Mouse (Mus musculus) embryonic facial prominence, embryonic 14.5 days (tissue): Measurements from ENCODE around the gene Camk1d. TPM values are rescaled to one million over a fixed set of nuclear protein-coding genes. Genes with fewer than 3 reads are reported as not detected.

Source experiments
- ATAC-seq: fragments of 200-750 bp; cut with Nextera tagmentation; 2 replicates; pipeline ENCODE4 v1.8.0; 2017; ENCODE audit warnings: low read depth, moderate number of reproducible peaks, moderate TSS enrichment
- DNase-seq: peaks from one replicate; pipeline ENCODE4 v3.0.0-alpha.2; 2015; ENCODE audit warnings: low spot score
- H3K27ac ChIP-seq: fragments of 300-500 bp; sonication (generic); replicated peaks from 2 replicates; pipeline ENCODE4 v1.5.1; 2014; ENCODE audit warnings: low read depth, mild to moderate bottlenecking, low read length, moderate library complexity
- H3K27me3 ChIP-seq: fragments of 300-500 bp; sonication (generic); replicated peaks from 2 replicates; pipeline ENCODE4 v1.6.1; 2014; ENCODE audit warnings: low read length; ENCODE audit not compliant: control insufficient read depth, insufficient read depth
- H3K36me3 ChIP-seq: fragments of 300-500 bp; sonication (generic); 2 replicates; pipeline ENCODE4 v1.6.1; 2014; ENCODE audit warnings: low read length, mixed read lengths; ENCODE audit not compliant: control insufficient read depth, insufficient read depth
- H3K4me1 ChIP-seq: fragments of 300-500 bp; sonication (generic); 2 replicates; pipeline ENCODE4 v1.6.1; 2014; ENCODE audit warnings: antibody characterized with exemption, low read length; ENCODE audit not compliant: control insufficient read depth, insufficient read depth
- H3K4me2 ChIP-seq: fragments of 300-500 bp; sonication (generic); 2 replicates; pipeline ENCODE4 v1.6.1; 2014; ENCODE audit warnings: low read depth, mild to moderate bottlenecking, low read length, moderate library complexity, mixed read lengths
- H3K4me3 ChIP-seq: fragments of 300-500 bp; sonication (generic); 2 replicates; pipeline ENCODE4 v1.5.1; 2014; ENCODE audit warnings: low read depth, mild to moderate bottlenecking, low read length
- H3K9ac ChIP-seq: fragments of 300-500 bp; sonication (generic); 2 replicates; pipeline ENCODE4 v1.6.1; 2014; ENCODE audit warnings: low read depth, mild to moderate bottlenecking, low read length, moderate library complexity, mixed read lengths
- H3K9me3 ChIP-seq: fragments of 300-500 bp; sonication (generic); 2 replicates; pipeline ENCODE4 v1.6.1; 2016; ENCODE audit warnings: low read length; ENCODE audit not compliant: control insufficient read depth
- WGBS: fragments of 180-500 bp; shearing (Covaris S2); extraction: QIAGEN DNeasy Blood & Tissue Kit; methylation state at CpG from one replicate; pipeline ENCODE4 v1.1.7; 2014; 5-methylcytosine and 5-hydroxymethylcytosine counted together
- polyA plus RNA-seq: library from polyadenylated mRNA; unstranded; fragments of >200 nt; fragmentation: Nextera tagmentation; extraction: Ambion mirVana; gene quantifications from 2 replicates; pipeline ENCODE4 v1.2.1, GENCODE M21; 2014

Camk1d gene
- polyA plus RNA-seq, 1 experiment from 2014 or later = 6.2 TPM

DNA sequence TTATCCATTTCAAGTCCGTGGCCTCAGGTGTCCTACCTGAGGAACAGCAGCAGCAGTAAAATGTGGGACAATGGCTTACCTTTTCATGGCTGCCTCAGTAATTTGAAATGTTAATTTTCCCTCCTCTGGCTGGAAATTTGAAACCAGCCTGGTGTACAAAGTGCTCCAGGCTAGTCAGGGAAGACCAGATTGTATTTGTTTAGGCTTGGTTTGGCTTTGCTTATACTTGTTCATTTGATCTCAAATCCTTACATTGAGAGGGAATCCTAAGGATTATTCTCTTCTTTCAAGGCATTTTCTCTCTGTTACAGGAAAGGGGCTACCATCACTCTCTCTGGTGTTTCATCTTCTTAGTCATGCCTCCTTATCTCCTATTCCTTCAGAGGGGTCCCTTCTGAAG lies 236.8 kb downstream of the Camk1d start:
- no peaks in the 10 kb centered on the region for H3K36me3 ChIP-seq
- 72% methylated on average over 1 of the region's 1 CpGs for WGBS
- H3K4me2 ChIP-seq = no peak overlapping the region
- H3K9me3 ChIP-seq = no peaks in the 10 kb centered on the region
- no peak overlapping the region for H3K9ac ChIP-seq
- H3K4me1 ChIP-seq = no peaks in the 10 kb centered on the region
- no peaks in the 10 kb centered on the region for H3K27me3 ChIP-seq
- DNase-seq (peak; percentile 62), ATAC-seq (peak; percentile 68; the same call in 1 of the 2 replicates)
- no peak overlapping the region for H3K4me3 ChIP-seq
- no peak overlapping the region for H3K27ac ChIP-seq

DNA sequence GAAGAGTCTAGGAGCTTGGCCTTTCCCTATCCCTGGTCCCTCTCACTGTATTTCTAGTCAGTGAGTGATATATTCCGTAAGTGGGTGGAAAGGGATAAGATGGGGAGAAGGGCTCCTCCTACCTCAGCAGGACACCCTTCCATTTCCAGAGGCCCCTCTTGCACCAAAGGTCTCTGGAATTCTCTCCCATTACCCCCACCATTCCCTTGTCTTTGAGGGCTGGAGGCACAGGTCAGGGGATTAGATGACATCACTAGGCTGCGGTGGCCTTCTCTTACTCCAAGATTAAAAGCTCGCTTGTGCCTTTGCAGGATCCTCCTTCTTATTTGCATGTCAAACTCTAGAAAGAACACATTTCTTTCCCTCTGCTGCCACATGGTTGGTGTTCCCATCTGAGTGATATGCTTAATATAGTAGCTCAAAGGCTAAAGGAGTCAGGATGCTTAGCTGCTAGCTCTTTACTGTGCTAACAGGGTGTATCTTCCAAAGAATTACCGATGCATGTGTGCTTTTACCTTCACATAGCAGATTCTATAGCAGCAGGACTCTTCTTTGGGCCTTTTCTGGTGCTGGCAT lies 244.9 kb downstream of the Camk1d start:
- Histone ChIP-seq H3K4me2 (no peak overlapping the region), H3K4me3 (no peak overlapping the region), H3K9me3 (no peaks in the 10 kb centered on the region), H3K9ac (no peak overlapping the region), H3K4me1 (peaks cover 5% of the 10 kb centered on the region), H3K27me3 (no peaks in the 10 kb centered on the region), H3K27ac (no peak overlapping the region), H3K36me3 (no peaks in the 10 kb centered on the region)
- WGBS = 73% methylated on average over 4 of the region's 4 CpGs
- no peak for DNase-seq
- no peak for ATAC-seq

DNA sequence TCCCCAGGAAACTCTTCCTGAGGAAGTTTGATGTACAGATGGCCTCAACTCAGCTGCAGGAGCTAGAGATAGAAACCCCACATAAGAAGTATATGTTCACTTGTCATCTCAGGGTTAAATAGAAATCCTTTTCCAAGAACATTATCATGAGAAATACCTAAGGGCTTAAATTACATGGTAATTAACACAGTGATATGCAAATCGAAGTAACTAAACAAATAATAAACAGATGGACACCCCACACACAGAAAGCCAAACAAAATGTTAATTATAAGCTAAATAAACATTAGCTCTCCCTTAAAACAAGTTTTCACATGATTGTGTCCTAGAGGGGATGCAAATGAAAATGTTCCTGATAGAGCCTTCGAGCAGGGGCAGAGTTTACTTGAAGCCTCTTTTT lies 246.8 kb downstream of the Camk1d start:
- H3K4me1 ChIP-seq = peaks cover 5% of the 10 kb centered on the region
- no peaks in the 10 kb centered on the region for H3K36me3 ChIP-seq
- H3K4me3 ChIP-seq = no peak overlapping the region
- WGBS = 45% methylated on average over 2 of the region's 2 CpGs
- ATAC-seq (no peak), DNase-seq (no peak)
- H3K27ac ChIP-seq = no peak overlapping the region
- no peaks in the 10 kb centered on the region for H3K9me3 ChIP-seq
- H3K4me2 ChIP-seq = no peak overlapping the region
- H3K9ac ChIP-seq = no peak overlapping the region
- H3K27me3 ChIP-seq = no peaks in the 10 kb centered on the region

DNA sequence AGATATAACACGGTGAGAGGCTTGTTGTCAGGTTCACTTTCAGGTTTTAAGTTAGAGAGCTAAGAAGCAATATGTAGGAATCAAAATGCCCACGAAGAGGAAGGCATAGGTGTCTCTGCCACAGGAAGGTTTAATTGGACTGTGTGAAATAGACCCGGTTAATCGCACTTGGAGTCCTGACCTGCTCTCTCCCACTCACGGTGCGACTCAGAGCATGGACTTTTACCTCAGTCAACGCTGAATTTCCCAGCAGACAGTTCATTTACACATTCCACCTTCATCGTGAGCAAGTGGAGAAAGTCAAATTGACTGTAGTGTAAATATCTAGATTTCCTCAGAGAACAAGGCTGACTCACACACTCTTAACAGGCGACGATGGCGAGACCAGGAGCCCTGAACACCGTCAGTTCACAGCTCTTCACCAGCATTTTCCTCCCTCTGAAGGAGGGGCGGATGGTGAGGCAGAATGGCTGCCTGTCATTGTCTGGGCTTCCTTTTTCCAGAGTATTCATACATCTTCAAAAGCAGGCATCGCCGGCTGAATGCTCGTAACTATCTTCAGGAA lies 255.6 kb downstream of the Camk1d start:
- H3K9ac ChIP-seq = no peak overlapping the region

DNA sequence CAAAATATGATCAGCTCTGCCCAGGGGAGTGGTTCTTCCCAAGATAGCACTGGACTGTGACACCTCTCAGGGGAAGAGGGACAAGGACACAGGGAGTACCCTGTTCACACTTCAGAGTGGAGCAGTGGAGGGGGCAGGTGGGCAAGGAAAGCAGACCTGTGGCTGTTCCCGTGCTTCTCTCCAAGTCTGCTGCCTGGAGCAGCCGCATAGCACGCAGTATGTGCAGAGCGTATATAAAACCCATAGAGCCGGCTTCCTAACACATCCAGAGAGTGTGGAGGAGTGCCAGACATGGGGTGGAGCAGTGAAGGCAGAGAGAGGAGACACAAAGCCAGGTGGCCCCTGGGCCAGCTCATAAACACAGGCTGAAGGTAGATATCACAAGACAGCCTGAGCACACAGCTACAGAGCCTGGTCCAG lies 256.2 kb downstream of the Camk1d start:
- ATAC-seq (0 out of 2 replicates have a peak, but pooled peaks have one; percentile 37), DNase-seq (no peak)
- Histone ChIP-seq H3K4me2 (no peak overlapping the region), H3K27me3 (no peaks in the 10 kb centered on the region), H3K9ac (no peak overlapping the region), H3K27ac (no peak overlapping the region), H3K4me1 (no peaks in the 10 kb centered on the region), H3K9me3 (no peaks in the 10 kb centered on the region), H3K4me3 (no peak overlapping the region), H3K36me3 (no peaks in the 10 kb centered on the region)
- 76% methylated on average over 5 of the region's 5 CpGs for WGBS

More for the DNA sequence above, 255.6 kb downstream of the Camk1d start:
- Histone ChIP-seq H3K27me3 (no peaks in the 10 kb centered on the region), H3K4me2 (no peak overlapping the region), H3K9me3 (no peaks in the 10 kb centered on the region), H3K27ac (no peak overlapping the region), H3K4me3 (no peak overlapping the region), H3K36me3 (no peaks in the 10 kb centered on the region), H3K4me1 (no peaks in the 10 kb centered on the region)
- 72% methylated on average over 16 of the region's 16 CpGs for WGBS
- ATAC-seq (no peak), DNase-seq (no peak)

DNA sequence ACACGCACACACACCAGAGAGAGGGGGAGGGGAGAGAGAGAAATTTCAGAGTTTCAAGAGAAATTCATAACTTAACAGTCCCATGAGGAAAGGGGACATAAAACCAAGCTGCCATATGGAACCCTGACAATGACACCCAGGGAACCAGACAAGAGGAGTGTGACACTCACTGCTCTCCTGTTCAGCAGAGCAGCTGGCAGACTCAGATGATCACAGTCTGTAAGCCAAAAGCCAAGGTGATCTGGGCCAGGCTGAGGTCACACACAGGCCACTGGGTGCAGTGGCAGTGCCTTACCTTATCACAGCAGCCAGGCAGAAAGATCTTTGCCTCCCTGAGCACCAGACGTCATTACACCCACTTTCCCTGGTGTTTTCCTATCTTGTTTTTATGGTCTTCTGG lies 258.2 kb downstream of the Camk1d start:
- H3K4me3 ChIP-seq = no peak overlapping the region
- no peaks in the 10 kb centered on the region for H3K27me3 ChIP-seq
- H3K4me2 ChIP-seq = no peak overlapping the region
- WGBS = 72% methylated on average over 2 of the region's 2 CpGs
- no peak overlapping the region for H3K9ac ChIP-seq
- H3K36me3 ChIP-seq = no peaks in the 10 kb centered on the region
- no peak for DNase-seq
- no peaks in the 10 kb centered on the region for H3K4me1 ChIP-seq
- no peaks in the 10 kb centered on the region for H3K9me3 ChIP-seq
- H3K27ac ChIP-seq = no peak overlapping the region
- ATAC-seq = no peak

DNA sequence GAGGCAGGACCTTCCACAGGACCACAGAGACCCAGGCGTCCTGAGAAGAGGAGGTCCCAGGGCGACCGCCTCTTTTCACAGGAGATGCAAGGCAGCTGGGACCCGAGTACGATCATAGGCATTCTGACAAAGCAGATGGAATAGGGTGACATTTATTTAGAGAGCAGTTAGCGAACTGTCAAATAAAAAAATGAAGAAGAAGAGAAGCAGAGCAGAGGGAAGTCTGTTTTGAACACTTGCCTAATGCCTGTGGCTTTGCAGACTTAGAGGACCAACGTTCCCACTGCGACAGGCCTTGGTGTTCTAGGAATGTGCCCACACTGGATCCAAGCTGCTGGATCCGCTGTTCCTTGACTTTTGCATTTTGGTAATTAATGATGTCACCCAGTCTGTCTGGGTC lies 259.5 kb downstream of the Camk1d start:
- Histone ChIP-seq H3K9me3 (no peaks in the 10 kb centered on the region), H3K36me3 (no peaks in the 10 kb centered on the region), H3K27ac (no peak overlapping the region), H3K4me1 (no peaks in the 10 kb centered on the region), H3K9ac (no peak overlapping the region), H3K4me2 (no peak overlapping the region), H3K27me3 (no peaks in the 10 kb centered on the region), H3K4me3 (no peak overlapping the region)
- ATAC-seq (no peak), DNase-seq (peak; percentile 31)
- 68% methylated on average over 9 of the region's 9 CpGs for WGBS

DNA sequence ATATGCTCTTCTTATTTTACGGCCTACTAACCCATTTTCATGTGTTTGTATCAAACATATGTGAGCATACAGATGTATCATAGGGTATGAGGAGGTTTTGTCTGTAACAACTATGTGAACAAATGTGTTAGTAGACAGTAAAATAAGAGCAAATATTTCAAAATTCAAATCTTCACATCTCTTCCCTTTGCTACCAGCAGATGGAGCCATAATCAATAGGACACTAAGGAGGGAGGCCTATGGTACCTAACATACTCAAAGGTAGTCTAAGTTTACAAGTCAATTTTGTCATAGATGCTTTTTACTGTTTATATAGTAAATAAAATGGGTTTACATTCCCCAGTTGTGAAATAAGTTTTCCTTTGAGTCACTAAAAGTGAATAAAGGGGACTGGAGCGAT lies 262.7 kb downstream of the Camk1d start:
- Histone ChIP-seq H3K4me3 (no peak overlapping the region), H3K9me3 (no peaks in the 10 kb centered on the region), H3K4me2 (no peak overlapping the region), H3K4me1 (no peaks in the 10 kb centered on the region), H3K36me3 (no peaks in the 10 kb centered on the region), H3K27ac (no peak overlapping the region), H3K27me3 (no peaks in the 10 kb centered on the region), H3K9ac (no peak overlapping the region)
- ATAC-seq (no peak), DNase-seq (peak; percentile 48)
- 87% methylated on average over 2 of the region's 2 CpGs for WGBS

DNA sequence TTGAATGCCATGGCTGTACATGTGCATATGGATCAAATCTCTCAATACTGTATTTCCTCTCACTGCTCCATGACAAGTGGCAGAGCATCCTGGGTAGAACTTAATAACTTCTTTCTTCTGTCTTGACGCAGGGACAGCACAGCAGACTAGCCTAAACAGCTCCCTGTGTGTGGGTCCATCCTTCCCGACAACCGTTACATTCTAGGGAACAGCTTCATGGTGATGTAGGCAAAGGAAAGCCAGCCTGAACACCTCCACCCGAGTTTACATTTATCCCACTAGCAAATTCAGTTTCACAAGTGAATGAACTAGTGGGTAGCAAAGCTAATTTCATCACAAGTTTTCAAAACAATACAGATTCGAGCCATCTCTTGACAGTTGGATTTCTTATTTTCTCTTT lies 269.0 kb downstream of the Camk1d start:
- no peak for ATAC-seq
- no peaks in the 10 kb centered on the region for H3K4me1 ChIP-seq
- 80% methylated on average over 5 of the region's 5 CpGs for WGBS

More for the DNA sequence above, 269.0 kb downstream of the Camk1d start:
- no peaks in the 10 kb centered on the region for H3K9me3 ChIP-seq
- H3K27ac ChIP-seq = no peak overlapping the region
- no peaks in the 10 kb centered on the region for H3K27me3 ChIP-seq
- H3K4me2 ChIP-seq = no peak overlapping the region
- H3K36me3 ChIP-seq = no peaks in the 10 kb centered on the region
- H3K4me3 ChIP-seq = no peak overlapping the region
- no peak for DNase-seq
- H3K9ac ChIP-seq = no peak overlapping the region
